Mouse (Mus musculus) heart, embryonic 15.5 days (tissue): Measurements from ENCODE around the gene Strbp. TPM values are rescaled to one million over a fixed set of nuclear protein-coding genes. Genes with fewer than 3 reads are reported as not detected.

Experiments
- ATAC-seq: fragments of 200-750 bp; cut with Nextera tagmentation; replicated peaks from 2 replicates; pipeline ENCODE4 v1.8.0; 2017; ENCODE audit warnings: low read depth, moderate TSS enrichment; ENCODE audit not compliant: insufficient number of reproducible peaks, insufficient read depth, low FRiP score
- H3K27ac ChIP-seq: fragments of 300-500 bp; sonication (generic); 2 replicates; pipeline ENCODE4 v1.5.1; 2015; ENCODE audit warnings: mild to moderate bottlenecking, inconsistent platforms
- H3K27me3 ChIP-seq: fragments of 300-500 bp; sonication (generic); 2 replicates; pipeline ENCODE4 v1.6.1; 2015; ENCODE audit warnings: inconsistent platforms
- H3K36me3 ChIP-seq: fragments of 300-500 bp; sonication (generic); 2 replicates; pipeline ENCODE4 v1.6.1; 2015; ENCODE audit warnings: mild to moderate bottlenecking, inconsistent platforms
- H3K4me1 ChIP-seq: fragments of 300-500 bp; sonication (generic); replicated peaks from 2 replicates; pipeline ENCODE4 v1.6.1; 2015; ENCODE audit warnings: inconsistent platforms
- H3K4me2 ChIP-seq: fragments of 300-500 bp; sonication (generic); 2 replicates; pipeline ENCODE4 v1.6.1; 2015; ENCODE audit warnings: inconsistent platforms, mild to moderate bottlenecking, moderate library complexity
- H3K4me3 ChIP-seq: fragments of 300-500 bp; sonication (generic); 2 replicates; pipeline ENCODE4 v1.5.1; 2015; ENCODE audit warnings: mild to moderate bottlenecking, inconsistent platforms
- H3K9ac ChIP-seq: fragments of 300-500 bp; sonication (generic); 2 replicates; pipeline ENCODE4 v1.6.1; 2015; ENCODE audit warnings: mild to moderate bottlenecking, inconsistent platforms
- H3K9me3 ChIP-seq: fragments of 300-500 bp; sonication (generic); replicated peaks from 2 replicates; pipeline ENCODE4 v1.6.1; 2016; ENCODE audit warnings: inconsistent platforms
- WGBS: fragments of 180-500 bp; shearing (Covaris S2); methylation state at CpG from one replicate; pipeline ENCODE4 v1.1.7; 2015; ENCODE audit warnings: mixed read lengths; 5-methylcytosine and 5-hydroxymethylcytosine counted together
- polyA plus RNA-seq: library from polyadenylated mRNA; unstranded; fragments of >200 nt; fragmentation: Nextera tagmentation; extraction: Ambion mirVana; gene quantifications from 2 replicates; pipeline ENCODE4 v1.2.1, GENCODE M21; 2015

Strbp gene
- polyA plus RNA-seq, 1 experiment from 2014 or later, result 24.5 TPM

GRCm38 (mm10) chr2:37570703-37571102, 133.0 kb downstream of the Strbp start:
- no peak overlapping the region; the same call in 1 of the 2 replicates for H3K27ac ChIP-seq
- ATAC-seq, result no peak
- H3K9ac ChIP-seq, result no peak overlapping the region
- H3K4me1 ChIP-seq, result peaks cover 13% of the 10 kb centered on the region
- H3K36me3 ChIP-seq, result peaks cover 17% of the 10 kb centered on the region
- no peaks in the 10 kb centered on the region for H3K9me3 ChIP-seq
- H3K4me3 ChIP-seq, result no peak overlapping the region
- no peaks in the 10 kb centered on the region for H3K27me3 ChIP-seq
- no peak overlapping the region for H3K4me2 ChIP-seq
- 62% methylated on average over 2 of the region's 2 CpGs for WGBS

GRCm38 (mm10) chr2:37569888-37570287, 133.8 kb downstream of the Strbp start:
- H3K4me3 ChIP-seq, result no peak overlapping the region
- H3K27me3 ChIP-seq, result no peaks in the 10 kb centered on the region
- H3K9me3 ChIP-seq, result no peaks in the 10 kb centered on the region
- no peak overlapping the region for H3K4me2 ChIP-seq
- no peak overlapping the region for H3K27ac ChIP-seq
- H3K4me1 ChIP-seq, result peaks cover 15% of the 10 kb centered on the region
- WGBS, result 55% methylated on average over 5 of the region's 5 CpGs
- no peak overlapping the region for H3K9ac ChIP-seq
- 0 out of 2 replicates have a peak, but pooled peaks have one; percentile 53 for ATAC-seq
- H3K36me3 ChIP-seq, result peaks cover 23% of the 10 kb centered on the region

GRCm38 (mm10) chr2:37566035-37566434, 137.6 kb downstream of the Strbp start:
- H3K27me3 ChIP-seq, result no peaks in the 10 kb centered on the region
- H3K36me3 ChIP-seq, result peaks cover 55% of the 10 kb centered on the region
- ATAC-seq, result no peak
- H3K4me2 ChIP-seq, result no peak overlapping the region
- H3K27ac ChIP-seq, result no peak overlapping the region
- peaks cover 21% of the 10 kb centered on the region for H3K4me1 ChIP-seq
- H3K4me3 ChIP-seq, result no peak overlapping the region
- no peaks in the 10 kb centered on the region for H3K9me3 ChIP-seq
- 51% methylated on average over 1 of the region's 1 CpGs for WGBS
- H3K9ac ChIP-seq, result no peak overlapping the region

GRCm38 (mm10) chr2:37565579-37565978, 138.1 kb downstream of the Strbp start:
- WGBS, result 40% methylated on average over 2 of the region's 2 CpGs
- Histone ChIP-seq H3K36me3 (peaks cover 60% of the 10 kb centered on the region), H3K9me3 (no peaks in the 10 kb centered on the region), H3K27ac (no peak overlapping the region), H3K4me3 (no peak overlapping the region), H3K27me3 (no peaks in the 10 kb centered on the region), H3K4me2 (no peak overlapping the region), H3K4me1 (peaks cover 18% of the 10 kb centered on the region), H3K9ac (no peak overlapping the region)
- ATAC-seq, result no peak

GRCm38 (mm10) chr2:37556366-37556765, 147.3 kb downstream of the Strbp start:
- WGBS, result 86% methylated on average over 2 of the region's 2 CpGs
- ATAC-seq, result no peak
- H3K4me1 ChIP-seq, result no peaks in the 10 kb centered on the region
- H3K27me3 ChIP-seq, result no peaks in the 10 kb centered on the region
- no peak overlapping the region for H3K4me3 ChIP-seq
- H3K9me3 ChIP-seq, result no peaks in the 10 kb centered on the region
- no peak overlapping the region for H3K27ac ChIP-seq
- H3K9ac ChIP-seq, result no peak overlapping the region
- H3K4me2 ChIP-seq, result no peak overlapping the region
- H3K36me3 ChIP-seq, result peaks cover 76% of the 10 kb centered on the region

- peaks cover 2% of the 10 kb centered on the region; the same call in 1 of the 2 replicates for H3K4me1 ChIP-seq
- H3K9ac ChIP-seq, result no peak overlapping the region
- H3K27me3 ChIP-seq, result no peaks in the 10 kb centered on the region
- 73% methylated on average over 1 of the region's 1 CpGs for WGBS
- peaks cover 43% of the 10 kb centered on the region for H3K36me3 ChIP-seq
- ATAC-seq, result no peak
- H3K4me2 ChIP-seq, result no peak overlapping the region
- H3K9me3 ChIP-seq, result no peaks in the 10 kb centered on the region
- no peak overlapping the region for H3K4me3 ChIP-seq
- no peak overlapping the region for H3K27ac ChIP-seq
Observed at GRCm38 (mm10) chr2:37549346-37550012, 154.2 kb downstream of the Strbp start.

- no peaks in the 10 kb centered on the region for H3K9me3 ChIP-seq
- WGBS, result 76% methylated on average over 3 of the region's 3 CpGs
- H3K27me3 ChIP-seq, result no peaks in the 10 kb centered on the region
- no peak overlapping the region for H3K4me3 ChIP-seq
- ATAC-seq, result no peak
- no peak overlapping the region for H3K4me2 ChIP-seq
- H3K4me1 ChIP-seq, result peaks cover 6% of the 10 kb centered on the region
- peaks cover 17% of the 10 kb centered on the region for H3K36me3 ChIP-seq
- no peak overlapping the region for H3K9ac ChIP-seq
- no peak overlapping the region for H3K27ac ChIP-seq
Observed at GRCm38 (mm10) chr2:37531639-37532038, 172.0 kb downstream of the Strbp start.

GRCm38 (mm10) chr2:37530766-37531165, 172.9 kb downstream of the Strbp start:
- Histone ChIP-seq H3K4me3 (no peak overlapping the region), H3K4me2 (no peak overlapping the region), H3K36me3 (peaks cover 11% of the 10 kb centered on the region), H3K9ac (no peak overlapping the region), H3K27ac (no peak overlapping the region), H3K27me3 (no peaks in the 10 kb centered on the region), H3K4me1 (peaks cover 6% of the 10 kb centered on the region), H3K9me3 (no peaks in the 10 kb centered on the region)
- WGBS, result 81% methylated on average over 1 of the region's 1 CpGs
- no peak for ATAC-seq

GRCm38 (mm10) chr2:37529397-37529796, 174.3 kb downstream of the Strbp start:
- Histone ChIP-seq H3K4me2 (no peak overlapping the region), H3K9ac (no peak overlapping the region), H3K36me3 (0 out of 2 replicates have a peak, but pooled peaks cover 1% of the 10 kb centered on the region), H3K9me3 (no peaks in the 10 kb centered on the region), H3K27me3 (no peaks in the 10 kb centered on the region), H3K27ac (no peak overlapping the region), H3K4me1 (peaks cover 6% of the 10 kb centered on the region), H3K4me3 (no peak overlapping the region)
- WGBS, result 90% methylated on average over 2 of the region's 2 CpGs
- ATAC-seq, result no peak

GRCm38 (mm10) chr2:37527587-37527986, 176.1 kb downstream of the Strbp start:
- H3K4me2 ChIP-seq, result no peak overlapping the region
- H3K9ac ChIP-seq, result no peak overlapping the region
- no peaks in the 10 kb centered on the region for H3K27me3 ChIP-seq
- peak overlapping the region; percentile 27 for H3K27ac ChIP-seq
- H3K9me3 ChIP-seq, result no peaks in the 10 kb centered on the region
- H3K36me3 ChIP-seq, result no peaks in the 10 kb centered on the region
- ATAC-seq, result no peak
- H3K4me3 ChIP-seq, result no peak overlapping the region
- H3K4me1 ChIP-seq, result peaks cover 6% of the 10 kb centered on the region

- 76% methylated on average over 1 of the region's 1 CpGs for WGBS
- no peak for ATAC-seq
- Histone ChIP-seq H3K27ac (no peak overlapping the region), H3K9ac (no peak overlapping the region), H3K4me2 (no peak overlapping the region), H3K4me1 (peaks cover 9% of the 10 kb centered on the region), H3K36me3 (no peaks in the 10 kb centered on the region), H3K4me3 (no peak overlapping the region), H3K9me3 (no peaks in the 10 kb centered on the region), H3K27me3 (no peaks in the 10 kb centered on the region)
Observed at GRCm38 (mm10) chr2:37519286-37519640, 184.4 kb downstream of the Strbp start.

GRCm38 (mm10) chr2:37518561-37519285, 184.9 kb downstream of the Strbp start:
- Histone ChIP-seq H3K4me3 (no peak overlapping the region), H3K4me1 (peaks cover 9% of the 10 kb centered on the region), H3K27me3 (no peaks in the 10 kb centered on the region), H3K9me3 (no peaks in the 10 kb centered on the region), H3K9ac (no peak overlapping the region), H3K4me2 (no peak overlapping the region), H3K36me3 (no peaks in the 10 kb centered on the region), H3K27ac (no peak overlapping the region)
- WGBS, result 80% methylated on average over 4 of the region's 4 CpGs
- ATAC-seq, result no peak
